ENCODE assay signal across 17 mouse cellular contexts in genomic region chr2:3656834-3657233, GRCm38 (mm10).
DNase-seq lines count a peak whose midpoint lies in the region; ATAC-seq and TF ChIP-seq lines count a peak whose summit lies in the region.
"Had no signal": no experiment of that assay in that cellular context is flagged by ENCODE, and none has a peak within 500 bp of the region (broad histone marks: within the 10 kb centered on the region; RNA-seq: fewer than 3 reads in every experiment).

No protein-coding gene starts in this region.

- H3K4me1 ChIP-seq in spleen, adult 2 months (ENCODE audit: control insufficient read depth, insufficient read depth, insufficient read length): peaks cover 28% of the 10 kb centered on the region; the same call in 1 of the 2 replicates
- peaks cover 15% of the 10 kb centered on the region; the same call in 1 of the 2 replicates for H3K4me1 ChIP-seq in midbrain, embryonic 13.5 days (replicated peaks)

- no peaks in the 10 kb centered on the region for H3K36me3 ChIP-seq in spleen, adult 2 months (ENCODE audit: control insufficient read depth, insufficient read depth, low read length)
- H3K36me3 ChIP-seq in midbrain, embryonic 13.5 days: no peaks in the 10 kb centered on the region
- H3K36me3 ChIP-seq: kidney, embryonic 15.5 days; midbrain, embryonic 10.5 days had no signal

- no peak overlapping the region for H3K4me2 ChIP-seq in midbrain, embryonic 13.5 days (replicated peaks)
- H3K4me2 ChIP-seq: kidney, embryonic 15.5 days had no signal

- H3K27ac ChIP-seq in spleen, adult 2 months (ENCODE audit: insufficient read depth, low read length): peak overlapping the region; percentile 72
- no peak overlapping the region for H3K27ac ChIP-seq in midbrain, embryonic 13.5 days
- H3K27ac ChIP-seq: heart, adult 2 months; kidney, embryonic 15.5 days; midbrain, embryonic 10.5 days had no signal

- TF ChIP-seq CTCF in spleen, adult 2 months (IDR thresholded peaks at IDR 0.05; ENCODE audit: extremely low read depth, insufficient read depth, insufficient read length, insufficient replicate concordance): no peak

- DNase-seq in spleen, adult 18-20 months: peak; percentile 14 to 31
- DNase-seq in spleen, adult 12 weeks (ENCODE audit: low spot score): no peak
- peak; percentile 66 for DNase-seq in MEL-GATA-1-ER (ENCODE audit: extremely low read depth, low read depth)
- DNase-seq in induced T-regulatory cell, adult 2 months (ENCODE audit: low read depth): peak; percentile 45
- peak; percentile 48 to 52 for DNase-seq in spleen, adult 2 months (ENCODE audit: low read depth in 1 of 2, low spot score in 2 of 2)
- no peak for DNase-seq in kidney, postnatal 36 days
- DNase-seq: adrenal gland, adult 2 months; heart, postnatal 14 days; layer of hippocampus, adult 9-11 months; right cerebral cortex, postnatal 4 days had no signal

- no peaks in the 10 kb centered on the region for H3K27me3 ChIP-seq in spleen, adult 2 months (ENCODE audit: control insufficient read depth, insufficient read depth, low read length)
- H3K27me3 ChIP-seq in midbrain, embryonic 13.5 days: no peaks in the 10 kb centered on the region
- H3K27me3 ChIP-seq: kidney, embryonic 15.5 days had no signal

- ATAC-seq in midbrain, embryonic 13.5 days: no peak
- ATAC-seq: forebrain, embryonic 14.5 days; inflammation-experienced regulatory T-cells, adult 6 months had no signal

- H3K9ac ChIP-seq in midbrain, embryonic 13.5 days (replicated peaks): no peak overlapping the region
- H3K9ac ChIP-seq: kidney, embryonic 15.5 days; liver, embryonic 14.5 days had no signal

- 18% methylated on average over 6 of the region's 6 CpGs for WGBS in spleen, adult 2 months
- 91% methylated on average over 6 of the region's 6 CpGs for WGBS in midbrain, embryonic 13.5 days

- no peaks in the 10 kb centered on the region for H3K9me3 ChIP-seq in midbrain, embryonic 13.5 days
- H3K9me3 ChIP-seq: kidney, embryonic 15.5 days; midbrain, embryonic 10.5 days had no signal

- no peak for TF ChIP-seq POLR2A in spleen, adult 2 months (IDR thresholded peaks at IDR 0.05; ENCODE audit: low read depth, low read length)

- no peak overlapping the region for H3K4me3 ChIP-seq in spleen, adult 2 months (ENCODE audit: extremely low read depth, insufficient read depth, insufficient read length)
- no peak overlapping the region for H3K4me3 ChIP-seq in midbrain, embryonic 13.5 days (replicated peaks)
- H3K4me3 ChIP-seq: heart, adult 2 months; kidney, embryonic 15.5 days; midbrain, embryonic 10.5 days had no signal

Comparison
In these comparisons a context has a peak if more than half of its experiments do, and no peak if none do; other contexts are left out.
1. DNase-seq: peak in spleen, adult 18-20 months (2 of 2), MEL-GATA-1-ER (single experiment), induced T-regulatory cell, adult 2 months (single experiment) and spleen, adult 2 months (2 of 2); none in spleen, adult 12 weeks (single experiment) and kidney, postnatal 36 days (0 of 2).